Mouse (Mus musculus) lung, embryonic 16.5 days (tissue): ENCODE measurements around the gene Tcl1b4. TPM values are rescaled to one million over a fixed set of nuclear protein-coding genes. Genes with fewer than 3 reads are reported as not detected.
"Not testable (repeated sequence)": the region's sequence is repeated elsewhere in the genome, so short reads cannot be mapped to it uniquely, and the experiment has no call there.

Source experiments
- ATAC-seq: fragments of 200-750 bp; cut with Nextera tagmentation; 2 replicates; pipeline ENCODE4 v1.8.0; 2017; ENCODE audit warnings: low read depth, mild to moderate bottlenecking, moderate library complexity
- H3K27ac ChIP-seq: fragments of 300-500 bp; sonication (generic); 2 replicates; pipeline ENCODE4 v1.5.1; 2014; ENCODE audit warnings: mild to moderate bottlenecking, control low read depth, low read length
- H3K27me3 ChIP-seq: fragments of 300-500 bp; sonication (generic); 2 replicates; pipeline ENCODE4 v1.6.1; 2014; ENCODE audit warnings: low read depth, low read length, mixed read lengths; ENCODE audit not compliant: control insufficient read depth, insufficient read depth
- H3K36me3 ChIP-seq: fragments of 300-500 bp; sonication (generic); 2 replicates; pipeline ENCODE4 v1.6.1; 2014; ENCODE audit warnings: low read length; ENCODE audit not compliant: control insufficient read depth, insufficient read depth
- H3K4me1 ChIP-seq: fragments of 300-500 bp; sonication (generic); replicated peaks from 2 replicates; pipeline ENCODE4 v1.6.1; 2014; ENCODE audit warnings: low read length, mixed read lengths; ENCODE audit not compliant: control insufficient read depth, insufficient read depth
- H3K4me2 ChIP-seq: fragments of 300-500 bp; sonication (generic); 2 replicates; pipeline ENCODE4 v1.6.1; 2014; ENCODE audit warnings: low read depth, low read length, control low read depth
- H3K4me3 ChIP-seq: fragments of 300-500 bp; sonication (generic); 2 replicates; pipeline ENCODE4 v1.5.1; 2014; ENCODE audit warnings: mild to moderate bottlenecking, low read length, control low read depth
- H3K9ac ChIP-seq: fragments of 300-500 bp; sonication (generic); 2 replicates; pipeline ENCODE4 v1.6.1; 2014; ENCODE audit warnings: low read length, control low read depth
- H3K9me3 ChIP-seq: fragments of 300-500 bp; sonication (generic); 2 replicates; pipeline ENCODE4 v1.6.1; 2016; ENCODE audit warnings: low read length; ENCODE audit not compliant: control insufficient read depth
- WGBS: fragments of 180-500 bp; shearing (Covaris S2); extraction: QIAGEN DNeasy Blood & Tissue Kit; methylation state at CpG from one replicate; pipeline ENCODE4 v1.1.7; 2014; 5-methylcytosine and 5-hydroxymethylcytosine counted together
- polyA plus RNA-seq: library from polyadenylated mRNA; unstranded; fragments of >200 nt; fragmentation: Nextera tagmentation; extraction: Ambion mirVana; gene quantifications from 2 replicates; pipeline ENCODE4 v1.2.1, GENCODE M21; 2015

Gene Tcl1b4
- not detected in 2 replicates for polyA plus RNA-seq

GRCm38 (mm10) chr12:105201657-105202056, at the start of gene Tcl1b4:
TSS of gene Tcl1b4 (plus strand) at chr12:105201957.
- not testable (repeated sequence) for H3K9me3 ChIP-seq, H3K9ac ChIP-seq, H3K27me3 ChIP-seq, H3K4me3 ChIP-seq, ATAC-seq, H3K4me2 ChIP-seq, H3K36me3 ChIP-seq, H3K4me1 ChIP-seq, H3K27ac ChIP-seq
- 80% methylated on average over 1 of the region's 1 CpGs for WGBS

DNA sequence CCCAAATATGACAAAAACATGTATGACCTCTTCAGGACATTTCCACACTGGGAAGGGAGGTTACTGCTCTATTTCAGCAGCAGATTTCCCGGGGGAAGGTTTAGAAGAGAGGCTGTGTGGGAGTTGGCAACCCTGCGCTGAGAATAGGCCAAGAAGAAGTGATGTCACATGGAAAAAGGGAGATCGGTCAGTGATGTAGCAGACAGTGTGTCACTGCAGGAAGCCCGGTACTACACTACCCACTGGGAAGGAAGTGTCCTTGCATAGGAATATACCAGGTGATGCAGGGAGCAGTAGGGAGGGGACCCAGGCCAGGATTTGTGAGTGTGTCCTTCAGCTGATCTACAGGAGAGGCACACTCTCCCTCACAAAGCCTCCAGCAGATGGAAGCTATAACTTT, 46.5 kb upstream of the Tcl1b4 start:
- H3K9me3 ChIP-seq, H3K27ac ChIP-seq, H3K4me2 ChIP-seq, H3K9ac ChIP-seq, H3K36me3 ChIP-seq, H3K4me3 ChIP-seq, ATAC-seq, H3K4me1 ChIP-seq, H3K27me3 ChIP-seq: not testable (repeated sequence)
- WGBS: 64% methylated on average over 4 of the region's 4 CpGs

DNA sequence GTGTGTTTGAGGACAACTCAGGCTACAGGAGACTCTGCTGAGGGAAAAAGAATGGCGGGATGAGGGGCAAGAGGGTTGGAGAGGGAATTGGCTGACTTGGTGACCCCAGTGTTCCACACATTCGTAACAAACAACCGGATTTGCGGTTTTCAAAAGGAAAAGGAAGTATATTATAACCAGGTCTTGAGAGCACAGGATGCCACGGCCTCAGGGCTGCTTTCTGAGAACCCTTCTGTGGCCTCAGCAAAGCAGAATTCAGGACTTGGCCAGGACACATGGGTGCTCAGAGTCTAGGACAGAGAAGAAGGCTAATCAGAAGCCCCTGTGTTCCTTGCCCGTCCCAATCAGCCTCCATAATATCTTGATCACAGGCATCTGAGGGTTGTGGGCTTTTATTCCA, 42.9 kb upstream of the Tcl1b4 start:
- Histone ChIP-seq H3K9me3 (no peaks in the 10 kb centered on the region), H3K4me1 (no peaks in the 10 kb centered on the region), H3K36me3 (no peaks in the 10 kb centered on the region), H3K4me2 (no peak overlapping the region), H3K4me3 (no peak overlapping the region), H3K27ac (no peak overlapping the region), H3K9ac (no peak overlapping the region), H3K27me3 (no peaks in the 10 kb centered on the region)
- 68% methylated on average over 6 of the region's 6 CpGs for WGBS
- no peak for ATAC-seq

GRCm38 (mm10) chr12:105159390-105159789, 42.4 kb upstream of the Tcl1b4 start, which contains the start of gene Tcl1b1:
TSS of gene Tcl1b1 (plus strand) at chr12:105159690.
- no peaks in the 10 kb centered on the region for H3K27me3 ChIP-seq
- no peaks in the 10 kb centered on the region for H3K9me3 ChIP-seq
- no peaks in the 10 kb centered on the region for H3K36me3 ChIP-seq
- WGBS: 64% methylated on average over 4 of the region's 4 CpGs
- no peak within 1 kb of the TSS for H3K9ac ChIP-seq
- no peak for ATAC-seq
- H3K27ac ChIP-seq: no peak within 1 kb of the TSS
- H3K4me2 ChIP-seq: no peak within 1 kb of the TSS
- H3K4me1 ChIP-seq: no peaks in the 10 kb centered on the region
- H3K4me3 ChIP-seq: no peak within 1 kb of the TSS

DNA sequence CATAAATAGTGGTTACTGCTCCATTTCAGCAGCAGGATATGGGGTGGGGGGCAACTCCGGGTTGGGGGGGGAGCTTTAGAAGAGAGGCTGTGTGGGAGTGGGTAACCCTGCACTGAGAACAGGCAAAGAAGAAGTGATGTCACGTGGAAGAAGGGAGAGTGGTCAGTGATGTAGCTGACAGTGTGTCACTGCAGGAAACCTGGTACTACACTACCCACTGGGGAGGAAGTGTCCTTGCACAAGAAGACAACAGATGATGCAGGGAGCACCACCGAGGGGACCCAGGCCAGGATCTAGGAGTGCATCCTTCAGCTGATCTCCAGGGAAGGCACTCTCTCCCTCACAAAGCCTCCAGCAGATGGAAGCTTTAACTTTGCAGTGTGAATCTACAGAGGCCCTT, 35.0 kb upstream of the Tcl1b4 start:
- no peaks in the 10 kb centered on the region for H3K27me3 ChIP-seq
- no peaks in the 10 kb centered on the region for H3K4me1 ChIP-seq
- H3K9ac ChIP-seq: no peak overlapping the region
- H3K9me3 ChIP-seq: no peaks in the 10 kb centered on the region
- H3K4me2 ChIP-seq: no peak overlapping the region
- H3K4me3 ChIP-seq: no peak overlapping the region
- 55% methylated on average over 3 of the region's 3 CpGs for WGBS
- no peak overlapping the region for H3K27ac ChIP-seq
- no peak for ATAC-seq
- no peaks in the 10 kb centered on the region for H3K36me3 ChIP-seq

GRCm38 (mm10) chr12:105173366-105173765, 28.4 kb upstream of the Tcl1b4 start:
- Histone ChIP-seq H3K36me3 (no peaks in the 10 kb centered on the region), H3K27ac (no peak overlapping the region), H3K4me3 (no peak overlapping the region), H3K4me1 (no peaks in the 10 kb centered on the region), H3K4me2 (no peak overlapping the region), H3K9me3 (no peaks in the 10 kb centered on the region), H3K9ac (no peak overlapping the region), H3K27me3 (no peaks in the 10 kb centered on the region)
- 53% methylated on average over 2 of the region's 2 CpGs for WGBS
- ATAC-seq: peak; percentile 89

DNA sequence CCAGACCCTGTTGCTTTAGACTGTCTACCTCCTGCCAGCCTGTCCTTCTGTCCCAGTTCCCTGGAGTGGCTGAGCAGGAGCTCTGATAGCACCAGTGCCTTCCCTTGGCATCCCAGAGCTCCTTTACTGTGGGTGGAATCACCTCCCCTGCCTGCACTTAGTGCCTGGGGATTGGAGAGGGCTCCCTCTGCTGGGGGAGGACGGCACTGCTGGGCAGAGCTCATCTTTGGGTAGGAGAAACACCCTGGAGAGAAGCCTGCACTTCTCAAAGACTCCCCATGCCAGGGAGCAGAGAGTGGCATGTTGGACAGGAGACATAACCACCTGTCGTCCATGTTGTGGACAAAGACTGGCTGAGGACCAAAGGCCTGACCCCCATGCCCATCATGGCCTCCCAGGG, 27.4 kb upstream of the Tcl1b4 start:
- ATAC-seq, H3K4me3 ChIP-seq, H3K27ac ChIP-seq, H3K36me3 ChIP-seq, H3K9ac ChIP-seq, H3K27me3 ChIP-seq, H3K9me3 ChIP-seq, H3K4me2 ChIP-seq, H3K4me1 ChIP-seq: not testable (repeated sequence)
- 16% methylated on average over 2 of the region's 2 CpGs for WGBS

DNA sequence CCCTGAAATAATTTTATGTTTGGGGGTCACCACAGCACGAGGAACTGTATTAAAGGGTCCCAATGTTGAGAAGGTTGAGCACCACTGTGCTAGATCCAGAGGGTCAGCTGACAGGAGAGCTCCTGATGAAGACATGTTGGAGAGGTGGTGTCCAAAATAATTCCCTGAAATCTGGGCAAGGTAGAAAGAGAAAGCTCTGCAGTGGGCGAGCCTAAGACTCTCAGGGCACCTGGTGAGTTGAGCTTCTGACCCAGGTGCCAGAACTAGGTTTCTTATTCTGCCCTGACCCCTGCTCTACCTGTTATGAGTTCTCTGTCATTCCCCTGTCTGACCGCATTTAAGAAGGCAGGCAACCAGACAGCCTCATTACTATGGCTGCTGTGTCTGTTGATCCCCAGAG, 25.7 kb upstream of the Tcl1b4 start, which contains the start of gene Tcl1b5:
TSS of gene Tcl1b5 (plus strand) at position 301 of the 400 bp plus-strand sequence.
- not testable (repeated sequence) for H3K9me3 ChIP-seq, H3K9ac ChIP-seq, H3K4me1 ChIP-seq, H3K27ac ChIP-seq, H3K36me3 ChIP-seq, H3K4me3 ChIP-seq, H3K27me3 ChIP-seq, ATAC-seq, H3K4me2 ChIP-seq
- WGBS: 55% methylated on average over 3 of the region's 3 CpGs

DNA sequence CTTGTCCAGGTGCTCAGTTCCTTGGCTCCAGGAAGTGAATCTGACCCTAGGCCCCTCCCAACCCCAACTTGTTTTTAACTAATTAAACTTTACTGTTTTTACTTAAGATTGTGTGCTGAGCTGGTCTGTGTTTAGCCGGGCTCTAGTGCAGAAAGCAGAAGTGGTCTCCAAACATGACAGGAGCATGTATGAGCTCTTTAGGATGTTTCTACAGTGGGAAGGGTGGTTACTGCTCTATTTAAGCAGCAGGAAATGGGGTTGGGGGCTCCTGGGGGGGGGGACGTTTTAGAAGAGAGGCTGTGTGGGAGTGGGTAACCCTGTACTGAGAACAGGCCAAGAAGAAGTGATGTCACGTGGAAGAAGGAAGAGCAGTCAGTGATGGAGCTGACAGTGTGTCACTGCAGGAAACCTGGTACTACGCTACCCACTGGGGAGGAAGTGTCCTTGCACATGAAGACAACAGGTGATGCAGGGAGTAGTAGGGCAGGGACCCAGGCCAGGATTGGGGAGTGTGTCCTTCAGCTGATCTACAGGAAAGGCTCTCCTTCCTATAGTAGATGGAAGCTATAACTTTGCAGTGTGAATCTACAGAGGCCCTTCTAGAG, 20.6 kb upstream of the Tcl1b4 start:
- H3K27me3 ChIP-seq, H3K4me1 ChIP-seq, H3K4me3 ChIP-seq, H3K4me2 ChIP-seq, ATAC-seq, H3K9me3 ChIP-seq, H3K9ac ChIP-seq, H3K36me3 ChIP-seq, H3K27ac ChIP-seq: not testable (repeated sequence)
- 57% methylated on average over 4 of the region's 4 CpGs for WGBS

DNA sequence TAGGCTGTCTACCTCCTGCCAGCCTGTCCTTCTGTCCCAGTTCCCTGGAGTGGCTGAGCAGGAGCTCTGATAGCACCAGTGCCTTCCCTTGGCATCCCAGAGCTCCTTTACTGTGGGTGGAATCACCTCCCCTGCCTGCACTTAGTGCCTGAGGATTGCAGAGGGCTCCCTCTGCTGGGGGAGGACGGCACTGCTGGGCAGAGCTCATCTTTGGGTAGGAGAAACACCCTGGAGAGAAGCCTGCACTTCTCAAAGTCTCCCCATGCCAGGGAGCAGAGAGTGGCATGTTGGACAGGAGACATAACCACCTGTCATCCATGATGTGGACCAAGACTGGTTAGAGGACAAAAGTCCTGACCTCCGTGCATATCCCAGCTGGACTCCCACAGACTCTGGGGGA, 12.8 kb upstream of the Tcl1b4 start:
- H3K4me1 ChIP-seq, H3K27ac ChIP-seq, H3K4me2 ChIP-seq, H3K27me3 ChIP-seq, H3K36me3 ChIP-seq, H3K4me3 ChIP-seq, H3K9ac ChIP-seq, H3K9me3 ChIP-seq, ATAC-seq: not testable (repeated sequence)
- 37% methylated on average over 2 of the region's 2 CpGs for WGBS
